Mouse (Mus musculus) stomach, postnatal 0 days (tissue): ENCODE measurements around the gene Cryga. TPM values are rescaled to one million over a fixed set of nuclear protein-coding genes. Genes with fewer than 3 reads are reported as not detected.

Experiments used
- ATAC-seq: fragments of 200-750 bp; cut with Nextera tagmentation; 2 replicates; pipeline ENCODE4 v1.8.0; 2017; ENCODE audit not compliant: low FRiP score, low TSS enrichment
- DNase-seq: peaks from one replicate; pipeline ENCODE4 v3.0.0-alpha.2; 2016; ENCODE audit warnings: low spot score
- H3K27ac ChIP-seq: fragments of 300-500 bp; sonication (generic); replicated peaks from 2 replicates; pipeline ENCODE4 v1.5.1; 2014; ENCODE audit warnings: mild to moderate bottlenecking, control low read depth
- H3K27me3 ChIP-seq: fragments of 300-500 bp; sonication (generic); 2 replicates; pipeline ENCODE4 v1.6.1; 2014; ENCODE audit warnings: low read length; ENCODE audit not compliant: control insufficient read depth, insufficient read depth
- H3K36me3 ChIP-seq: fragments of 300-500 bp; sonication (generic); 2 replicates; pipeline ENCODE4 v1.6.1; 2014; ENCODE audit warnings: low read length, mixed read lengths; ENCODE audit not compliant: control insufficient read depth, insufficient read depth
- H3K4me1 ChIP-seq: fragments of 300-500 bp; sonication (generic); replicated peaks from 2 replicates; pipeline ENCODE4 v1.6.1; 2014; ENCODE audit warnings: antibody characterized with exemption; ENCODE audit not compliant: control insufficient read depth, insufficient read depth
- H3K4me2 ChIP-seq: fragments of 300-500 bp; sonication (generic); replicated peaks from 2 replicates; pipeline ENCODE4 v1.6.1; 2014; ENCODE audit warnings: low read depth, mild to moderate bottlenecking, control low read depth, moderate library complexity
- H3K4me3 ChIP-seq: fragments of 300-500 bp; sonication (generic); 2 replicates; pipeline ENCODE4 v1.5.1; 2014; ENCODE audit warnings: low read depth, low read length, control low read depth
- H3K9ac ChIP-seq: fragments of 300-500 bp; sonication (generic); 2 replicates; pipeline ENCODE4 v1.6.1; 2014; ENCODE audit warnings: mild to moderate bottlenecking, low read length, control low read depth, mixed read lengths
- H3K9me3 ChIP-seq: fragments of 300-500 bp; sonication (generic); 2 replicates; pipeline ENCODE4 v1.6.1; 2016; ENCODE audit warnings: low read length; ENCODE audit not compliant: control insufficient read depth
- CTCF ChIP-seq: IDR thresholded peaks from 2 replicates; pipeline ENCODE4 v1.5.1; 2016; ENCODE audit warnings: antibody characterized with exemption, low read depth, mild to moderate bottlenecking, moderate library complexity
- EP300 ChIP-seq: optimal IDR thresholded peaks from 2 replicates; pipeline ENCODE3; 2016; ENCODE audit warnings: antibody characterized with exemption
- WGBS: fragments of 180-500 bp; shearing (Covaris S2); extraction: QIAGEN DNeasy Blood & Tissue Kit; methylation state at CpG from one replicate; pipeline ENCODE4 v1.1.7; 2014; 5-methylcytosine and 5-hydroxymethylcytosine counted together
- polyA plus RNA-seq: library from polyadenylated mRNA; unstranded; fragments of >200 nt; fragmentation: Nextera tagmentation; extraction: Ambion mirVana; gene quantifications from 2 replicates; pipeline ENCODE4 v1.2.1, GENCODE M21; 2015

Gene Cryga
- polyA plus RNA-seq, 1 experiment from 2014 or later: not detected

- H3K27ac ChIP-seq: no peak overlapping the region
- no peak overlapping the region for H3K9ac ChIP-seq
- ATAC-seq (no peak), DNase-seq (no peak)
- H3K27me3 ChIP-seq: no peaks in the 10 kb centered on the region
- WGBS: 86% methylated on average over 8 of the region's 8 CpGs
- H3K4me3 ChIP-seq: no peak overlapping the region
- no peaks in the 10 kb centered on the region for H3K9me3 ChIP-seq
- TF ChIP-seq EP300: no peak
- H3K36me3 ChIP-seq: no peaks in the 10 kb centered on the region
- H3K4me1 ChIP-seq: no peaks in the 10 kb centered on the region
- H3K4me2 ChIP-seq: no peak overlapping the region
Measured at GRCm38 (mm10) chr1:65109196-65109595, 6.0 kb upstream of the Cryga start.

GRCm38 (mm10) chr1:65107654-65108279, 4.6 kb upstream of the Cryga start:
- no peak overlapping the region for H3K27ac ChIP-seq
- H3K9ac ChIP-seq: no peak overlapping the region
- H3K27me3 ChIP-seq: no peaks in the 10 kb centered on the region
- no peaks in the 10 kb centered on the region for H3K9me3 ChIP-seq
- ATAC-seq: peak; percentile 79
- no peaks in the 10 kb centered on the region for H3K36me3 ChIP-seq
- H3K4me3 ChIP-seq: no peak overlapping the region
- TF ChIP-seq CTCF: no peak
- no peak for TF ChIP-seq EP300
- no peak overlapping the region for H3K4me2 ChIP-seq
- WGBS: 80% methylated on average over 10 of the region's 10 CpGs
- DNase-seq: no peak
- no peaks in the 10 kb centered on the region for H3K4me1 ChIP-seq

- no peaks in the 10 kb centered on the region for H3K36me3 ChIP-seq
- no peaks in the 10 kb centered on the region for H3K9me3 ChIP-seq
- no peaks in the 10 kb centered on the region for H3K27me3 ChIP-seq
- H3K4me2 ChIP-seq: no peak overlapping the region
- DNase-seq: no peak
- TF ChIP-seq EP300 (no peak), CTCF (no peak)
- no peak overlapping the region for H3K27ac ChIP-seq
- no peak overlapping the region for H3K4me3 ChIP-seq
- H3K4me1 ChIP-seq: no peaks in the 10 kb centered on the region
- 73% methylated on average over 3 of the region's 3 CpGs for WGBS
- peak; percentile 84 for ATAC-seq
- no peak overlapping the region for H3K9ac ChIP-seq
Measured at GRCm38 (mm10) chr1:65096953-65097352, 6.2 kb downstream of the Cryga start.

- Histone ChIP-seq H3K4me2 (no peak overlapping the region), H3K27ac (no peak overlapping the region), H3K27me3 (no peaks in the 10 kb centered on the region), H3K9ac (no peak overlapping the region), H3K4me3 (no peak overlapping the region), H3K4me1 (no peaks in the 10 kb centered on the region), H3K36me3 (no peaks in the 10 kb centered on the region), H3K9me3 (no peaks in the 10 kb centered on the region)
- TF ChIP-seq CTCF (no peak), EP300 (no peak)
- 84% methylated on average over 3 of the region's 3 CpGs for WGBS
- DNase-seq (no peak), ATAC-seq (no peak)
Measured at GRCm38 (mm10) chr1:65091566-65091965, 11.6 kb downstream of the Cryga start.

DNA sequence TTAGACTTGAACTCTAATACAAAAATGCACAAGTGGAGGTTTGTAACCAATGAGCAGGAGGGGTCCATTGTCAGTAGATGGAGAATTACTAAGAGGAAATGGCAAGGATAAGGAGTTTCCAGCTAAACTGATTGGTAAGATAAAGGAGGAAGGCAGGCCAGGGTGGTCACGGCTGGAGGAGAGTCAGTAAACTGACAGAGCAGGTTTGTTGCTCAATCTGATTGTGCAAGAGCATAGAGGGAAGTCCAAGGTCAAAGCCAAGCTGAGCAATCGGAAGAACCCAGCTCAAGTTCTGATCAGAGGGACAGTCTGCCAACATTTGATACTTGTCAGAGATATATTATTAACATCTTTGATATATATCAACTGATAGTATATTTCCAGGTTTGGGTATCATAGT, 12.8 kb downstream of the Cryga start:
- H3K4me2 ChIP-seq: no peak overlapping the region
- DNase-seq (no peak), ATAC-seq (no peak)
- H3K4me1 ChIP-seq: no peaks in the 10 kb centered on the region
- 42% methylated on average over 2 of the region's 2 CpGs for WGBS
- H3K4me3 ChIP-seq: no peak overlapping the region
- no peaks in the 10 kb centered on the region for H3K36me3 ChIP-seq
- no peak overlapping the region for H3K9ac ChIP-seq
- H3K27me3 ChIP-seq: no peaks in the 10 kb centered on the region
- no peaks in the 10 kb centered on the region for H3K9me3 ChIP-seq
- TF ChIP-seq EP300 (no peak), CTCF (no peak)
- no peak overlapping the region for H3K27ac ChIP-seq

GRCm38 (mm10) chr1:65088567-65089356, 14.4 kb downstream of the Cryga start:
- Histone ChIP-seq H3K27ac (no peak overlapping the region), H3K9ac (no peak overlapping the region), H3K36me3 (no peaks in the 10 kb centered on the region), H3K9me3 (no peaks in the 10 kb centered on the region), H3K4me2 (no peak overlapping the region), H3K4me3 (no peak overlapping the region), H3K4me1 (no peaks in the 10 kb centered on the region), H3K27me3 (no peaks in the 10 kb centered on the region)
- no peak for ATAC-seq
- 73% methylated on average over 6 of the region's 6 CpGs for WGBS
- DNase-seq: no peak
- TF ChIP-seq CTCF (no peak), EP300 (no peak)
